Mouse (Mus musculus) layer of hippocampus, adult 2 months (tissue): ENCODE measurements at regions not wholly inside any gene's neighbourhood (a gene's known extent, or its start where the extent isn't known, plus 50 kb on each side); places are given as distances from the start of the nearest gene placed in this dataset.

Experiments used
- DNase-seq, 2 experiments: peaks; one replicate each; pipeline ENCODE4 v3.0.0; 2022; ENCODE audit warnings: low spot score in 2 of 2
- H3K27ac ChIP-seq: fragments of 200-600 bp; 2 replicates; pipeline ENCODE4 v1.8.1; 2022
- H3K4me3 ChIP-seq: fragments of 200-600 bp; 2 replicates; pipeline ENCODE4 v1.8.1; 2022; ENCODE audit warnings: mild to moderate bottlenecking
- CTCF ChIP-seq: fragments of 200-600 bp; conservative IDR thresholded peaks from 2 replicates; pipeline ENCODE4 v1.8.1; 2022; ENCODE audit warnings: antibody characterized with exemption, mild to moderate bottlenecking, moderate library complexity

- no peak for DNase-seq
- Histone ChIP-seq H3K27ac (no peak overlapping the region), H3K4me3 (no peak overlapping the region)
- no peak for TF ChIP-seq CTCF
These were observed 155.8 kb downstream of the Utp6 start for GRCm38 (mm10) chr11:79806417-79806816.

GRCm38 (mm10) chr11:79805981-79806415, 156.2 kb downstream of the Utp6 start:
- no peak for DNase-seq
- H3K27ac ChIP-seq, result no peak overlapping the region
- no peak for TF ChIP-seq CTCF
- H3K4me3 ChIP-seq, result no peak overlapping the region

- no peak for TF ChIP-seq CTCF
- H3K4me3 ChIP-seq, result no peak overlapping the region
- no peak overlapping the region for H3K27ac ChIP-seq
- no peak for DNase-seq
These were observed 158.2 kb downstream of the Utp6 start for GRCm38 (mm10) chr11:79803971-79804370.

- Histone ChIP-seq H3K4me3 (no peak overlapping the region), H3K27ac (0 out of 2 replicates have a peak overlapping the region, but pooled peaks have one; percentile 2)
- no peak for DNase-seq
- no peak for TF ChIP-seq CTCF
These were observed 159.2 kb downstream of the Utp6 start for GRCm38 (mm10) chr11:79803006-79803405.

- DNase-seq, result no peak
- H3K4me3 ChIP-seq, result no peak overlapping the region
- no peak for TF ChIP-seq CTCF
These were observed 159.6 kb downstream of the Utp6 start for GRCm38 (mm10) chr11:79802566-79802965.

GRCm38 (mm10) chr11:79800256-79800655, 161.9 kb downstream of the Utp6 start:
- TF ChIP-seq CTCF, result no peak
- Histone ChIP-seq H3K27ac (no peak overlapping the region), H3K4me3 (no peak overlapping the region)
- no peak for DNase-seq

More at GRCm38 (mm10) chr11:79802566-79802965, 159.6 kb downstream of the Utp6 start:
- H3K27ac ChIP-seq, result 0 out of 2 replicates have a peak overlapping the region, but pooled peaks have one; percentile 2

- Histone ChIP-seq H3K27ac (no peak overlapping the region), H3K4me3 (no peak overlapping the region)
- no peak for DNase-seq
- TF ChIP-seq CTCF, result no peak
These were observed 173.9 kb downstream of the Utp6 start for GRCm38 (mm10) chr11:79788251-79788741.

- no peak for DNase-seq
- TF ChIP-seq CTCF, result no peak
- Histone ChIP-seq H3K4me3 (no peak overlapping the region), H3K27ac (no peak overlapping the region)
These were observed 174.4 kb downstream of the Utp6 start for GRCm38 (mm10) chr11:79787766-79788165.

- no peak overlapping the region for H3K4me3 ChIP-seq
- DNase-seq, result no peak
- no peak overlapping the region for H3K27ac ChIP-seq
- TF ChIP-seq CTCF, result no peak
These were observed 178.1 kb downstream of the Utp6 start for GRCm38 (mm10) chr11:79784071-79784470.

- Histone ChIP-seq H3K27ac (no peak overlapping the region), H3K4me3 (no peak overlapping the region)
- DNase-seq, result no peak
- no peak for TF ChIP-seq CTCF
These were observed 180.2 kb downstream of the Utp6 start for GRCm38 (mm10) chr11:79781966-79782365.

GRCm38 (mm10) chr11:79779756-79780155, 182.4 kb downstream of the Utp6 start:
- DNase-seq, result no peak
- H3K27ac ChIP-seq, result no peak overlapping the region
- no peak overlapping the region for H3K4me3 ChIP-seq
- no peak for TF ChIP-seq CTCF

- DNase-seq, result no peak
- no peak for TF ChIP-seq CTCF
- H3K27ac ChIP-seq, result no peak overlapping the region
- H3K4me3 ChIP-seq, result no peak overlapping the region
These were observed 183.7 kb downstream of the Utp6 start for GRCm38 (mm10) chr11:79778522-79778921.

- Histone ChIP-seq H3K4me3 (no peak overlapping the region), H3K27ac (no peak overlapping the region)
- no peak for DNase-seq
- no peak for TF ChIP-seq CTCF
These were observed 184.2 kb downstream of the Utp6 start for GRCm38 (mm10) chr11:79777988-79778387.

- Histone ChIP-seq H3K4me3 (no peak overlapping the region), H3K27ac (no peak overlapping the region)
- TF ChIP-seq CTCF, result no peak
- DNase-seq, result no peak
These were observed 185.6 kb downstream of the Rab11fip4 start for GRCm38 (mm10) chr11:79776577-79776976.

- Histone ChIP-seq H3K4me3 (no peak overlapping the region), H3K27ac (no peak overlapping the region)
- TF ChIP-seq CTCF, result no peak
- no peak for DNase-seq
These were observed 182.7 kb downstream of the Rab11fip4 start for GRCm38 (mm10) chr11:79773755-79774154.
